Mouse (Mus musculus) CH12.LX (cell line): ENCODE measurements at regions not wholly inside any gene's neighbourhood (a gene's known extent, or its start where the extent isn't known, plus 50 kb on each side); places are given as distances from the start of the nearest gene placed in this dataset.

Experiments
- DNase-seq: peaks from one replicate; pipeline ENCODE4 v3.0.0-alpha.2; 2013; ENCODE audit errors: extremely low read depth
- H3K27ac ChIP-seq: 2 replicates; pipeline ENCODE4 v1.5.1; 2012; ENCODE audit warnings: low read depth, mild to moderate bottlenecking, control low read depth, moderate library complexity; ENCODE audit not compliant: insufficient read depth
- H3K27me3 ChIP-seq: replicated peaks from 2 replicates; pipeline ENCODE3; 2012; ENCODE audit warnings: inconsistent platforms
- H3K36me3 ChIP-seq, 2 experiments: replicated peaks in 1 of 2; 2 replicates each; pipeline versions ENCODE3 to v1.6.1; 2012; ENCODE audit warnings: inconsistent platforms in 1 of 2, low read length in 1 of 2, mild to moderate bottlenecking in 1 of 2, mixed read lengths in 1 of 2, moderate library complexity in 1 of 2; ENCODE audit not compliant: control insufficient read depth in 1 of 2, insufficient read depth in 1 of 2
- H3K4me1 ChIP-seq, 2 experiments: 2 replicates each; pipeline ENCODE4 v1.6.1; 2012; ENCODE audit warnings: inconsistent platforms in 1 of 2, moderate library complexity in 1 of 2; ENCODE audit not compliant: insufficient read depth in 2 of 2, control insufficient read depth in 1 of 2
- H3K4me2 ChIP-seq: 2 replicates; pipeline ENCODE4 v1.6.1; 2012; ENCODE audit warnings: low read depth, mild to moderate bottlenecking, control low read depth; ENCODE audit not compliant: poor library complexity, insufficient read depth, severe bottlenecking
- H3K4me3 ChIP-seq, 3 experiments: fragments of 150-350 bp in 1 of 3; sonication (generic) in 1 of 3; replicated peaks in 1 of 3; 2 replicates each; pipeline versions ENCODE3 to v1.5.1; 2011 to 2012; ENCODE audit warnings: low read depth in 2 of 3, low read length in 2 of 3, mild to moderate bottlenecking in 2 of 3, moderate library complexity in 2 of 3, control low read depth in 1 of 3, improper control_type of control experiment in 1 of 3, inconsistent platforms in 1 of 3, mixed read lengths in 1 of 3; ENCODE audit not compliant: poor library complexity in 1 of 3
- H3K79me2 ChIP-seq: replicated peaks from 2 replicates; pipeline ENCODE4 v1.6.1; 2012; ENCODE audit warnings: mild to moderate bottlenecking, moderate library complexity; ENCODE audit not compliant: control insufficient read depth, poor library complexity, insufficient read depth, severe bottlenecking; ENCODE audit errors: extremely low read depth
- H3K9ac ChIP-seq: 2 replicates; pipeline ENCODE4 v1.6.1; 2012; ENCODE audit warnings: low read depth, mild to moderate bottlenecking, control low read depth, moderate library complexity; ENCODE audit not compliant: insufficient read depth
- H3K9me3 ChIP-seq: replicated peaks from 2 replicates; pipeline ENCODE3; 2012; ENCODE audit warnings: low read length, inconsistent platforms, mixed read lengths
- BHLHE40 ChIP-seq: IDR thresholded peaks from 2 replicates; pipeline ENCODE4 v1.6.1; 2011; ENCODE audit warnings: mild to moderate bottlenecking, low read depth, low read length, improper control_type of control experiment
- CHD2 ChIP-seq: IDR thresholded peaks from 2 replicates; pipeline ENCODE4 v1.6.1; 2011; ENCODE audit warnings: low read length, improper control_type of control experiment
- E2F4 ChIP-seq: IDR thresholded peaks from 2 replicates; pipeline ENCODE4 v1.6.1; 2011; ENCODE audit warnings: low read depth, low read length, improper control_type of control experiment; ENCODE audit not compliant: insufficient replicate concordance
- JUND ChIP-seq: conservative IDR thresholded peaks from 2 replicates; pipeline ENCODE4 v1.6.1; 2011; ENCODE audit warnings: low read depth, low read length, improper control_type of control experiment
- KAT2A ChIP-seq: IDR thresholded peaks from 2 replicates; pipeline ENCODE4 v1.6.1; 2012; ENCODE audit warnings: low read length, improper control_type of control experiment, inconsistent platforms; ENCODE audit not compliant: insufficient replicate concordance
- MAX ChIP-seq: IDR thresholded peaks from 2 replicates; pipeline ENCODE4 v1.6.1; 2011; ENCODE audit warnings: low read length, improper control_type of control experiment
- MAZ ChIP-seq: IDR thresholded peaks from 2 replicates; pipeline ENCODE4 v1.6.1; 2012; ENCODE audit warnings: low read depth, mild to moderate bottlenecking, inconsistent platforms, low read length, improper control_type of control experiment, moderate library complexity
- MYC ChIP-seq: IDR thresholded peaks from 2 replicates; pipeline ENCODE4 v1.6.1; 2011; ENCODE audit warnings: low read depth, mild to moderate bottlenecking, improper control_type of control experiment, low read length
- NELFE ChIP-seq: IDR thresholded peaks from 2 replicates; pipeline ENCODE4 v1.6.1; 2011; ENCODE audit warnings: low read depth, low read length, improper control_type of control experiment
- NRF1 ChIP-seq: IDR thresholded peaks from 2 replicates; pipeline ENCODE4 v1.6.1; 2014; ENCODE audit warnings: low read depth, mild to moderate bottlenecking, inconsistent platforms, low read length, improper control_type of control experiment, moderate library complexity
- PAX5 ChIP-seq: IDR thresholded peaks from 2 replicates; pipeline ENCODE4 v1.6.1; 2012; ENCODE audit warnings: low read length, inconsistent platforms, mixed read lengths
- POLR2A ChIP-seq: IDR thresholded peaks from 2 replicates; pipeline ENCODE4 v1.6.1; 2011; ENCODE audit warnings: low read depth, mild to moderate bottlenecking, improper control_type of control experiment, low read length
- POLR2AphosphoS2 ChIP-seq: IDR thresholded peaks from 2 replicates; pipeline ENCODE4 v1.6.1; 2011; ENCODE audit warnings: low read depth, low read length, improper control_type of control experiment
- RAD21 ChIP-seq: IDR thresholded peaks from 2 replicates; pipeline ENCODE4 v1.6.1; 2011; ENCODE audit warnings: low read depth, mild to moderate bottlenecking, low read length, improper control_type of control experiment, moderate library complexity
- SIN3A ChIP-seq: IDR thresholded peaks from 2 replicates; pipeline ENCODE4 v1.6.1; 2012; ENCODE audit warnings: low read length, improper control_type of control experiment, inconsistent platforms
- SMC3 ChIP-seq: IDR thresholded peaks from 2 replicates; pipeline ENCODE4 v1.6.1; 2011; ENCODE audit warnings: low read depth, low read length, improper control_type of control experiment
- UBTF ChIP-seq: IDR thresholded peaks from 2 replicates; pipeline ENCODE4 v1.6.1; 2012; ENCODE audit warnings: low read depth, mild to moderate bottlenecking, inconsistent platforms, low read length, improper control_type of control experiment, moderate library complexity
- USF1 ChIP-seq: IDR thresholded peaks from 2 replicates; pipeline ENCODE4 v1.6.1; 2014; ENCODE audit warnings: low read depth, mild to moderate bottlenecking, inconsistent platforms, low read length, improper control_type of control experiment
- ZC3H11A ChIP-seq: IDR thresholded peaks from 2 replicates; pipeline ENCODE4 v1.6.1; 2012; ENCODE audit warnings: low read depth, mild to moderate bottlenecking, inconsistent platforms, low read length, improper control_type of control experiment
- ZNF384 ChIP-seq: IDR thresholded peaks from 2 replicates; pipeline ENCODE4 v1.6.1; 2012; ENCODE audit warnings: low read depth, low read length, improper control_type of control experiment, inconsistent platforms
- dilution Hi-C: fragments of 300-500 bp; cut with MboI; formaldehyde crosslinking; loops from 2 replicates; pipeline ENCODE4 v1.14.3; 2020; ENCODE audit warnings: low sequenced_read_pairs; ENCODE audit not compliant: extremely low pct_unique_long_range_greater_than_20kb, extremely low pct_ligation_motif_present
- in situ Hi-C: fragments of 300-500 bp; cut with MboI; formaldehyde crosslinking; loops from 3 replicates; pipeline ENCODE4 v1.14.3; 2019; ENCODE audit warnings: low sequenced_read_pairs, low pct_ligation_motif_present, low pct_unique_long_range_greater_than_20kb, mixed read lengths

DNA sequence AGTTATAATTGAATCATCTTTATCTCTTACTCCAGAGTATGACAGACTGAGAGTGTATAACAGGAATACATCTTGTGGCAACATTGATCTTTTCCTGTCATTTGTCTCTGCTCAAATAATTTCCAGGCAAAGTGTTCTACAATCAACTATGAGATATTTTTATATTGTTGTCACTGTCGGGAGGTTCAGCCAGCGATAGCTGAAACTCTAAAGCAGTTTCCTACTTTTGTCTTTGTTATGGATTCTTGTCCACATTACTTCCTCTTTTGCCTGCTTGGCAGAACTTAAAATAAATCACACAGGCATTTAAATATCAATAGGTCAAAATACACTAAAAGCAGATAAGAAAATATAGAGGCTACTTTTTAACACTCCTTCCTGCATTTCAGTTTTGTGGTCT lies 820.2 kb downstream of the Robo2 start:
- H3K36me3 ChIP-seq = no peaks in the 10 kb centered on the region
- no peak overlapping the region for H3K27ac ChIP-seq
- H3K4me1 ChIP-seq = no peaks in the 10 kb centered on the region
- no peaks in the 10 kb centered on the region for H3K27me3 ChIP-seq
- no peak for TF ChIP-seq BHLHE40
- TF ChIP-seq UBTF = no peak
- TF ChIP-seq KAT2A = no peak
- TF ChIP-seq SIN3A = no peak
- TF ChIP-seq USF1 = no peak
- no peak for TF ChIP-seq MAZ
- no peak for TF ChIP-seq MAX
- TF ChIP-seq POLR2A = no peak
- TF ChIP-seq SMC3 = no peak
- H3K4me3 ChIP-seq = no peak overlapping the region
- no peaks in the 10 kb centered on the region for H3K79me2 ChIP-seq
- no peak for DNase-seq
- H3K9ac ChIP-seq = no peak overlapping the region
- in situ Hi-C loops (no loop called here), dilution Hi-C loops (no loop called here)
- H3K9me3 ChIP-seq = peaks cover 51% of the 10 kb centered on the region
- no peak overlapping the region for H3K4me2 ChIP-seq

DNA sequence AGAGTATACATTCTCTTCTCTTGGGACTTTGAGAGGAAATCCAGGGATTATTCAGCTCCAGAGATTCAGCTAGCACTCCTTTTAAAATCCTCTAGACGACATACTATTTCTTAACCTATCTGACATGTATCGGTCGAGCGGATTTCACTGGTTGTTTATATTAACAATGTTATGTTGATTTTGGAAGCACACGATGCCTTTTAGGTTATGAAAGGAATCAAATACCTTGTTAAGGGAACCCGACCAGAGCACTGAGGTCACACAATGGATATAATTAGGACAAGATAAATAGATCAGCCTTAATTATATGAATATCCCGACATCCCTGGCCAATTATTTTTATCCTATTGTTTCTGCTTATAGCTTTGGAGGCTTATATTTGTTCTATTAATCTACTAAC lies 850.4 kb downstream of the Robo2 start:
- dilution Hi-C loops (no loop called here), in situ Hi-C loops (no loop called here)
- peaks cover 41% of the 10 kb centered on the region for H3K9me3 ChIP-seq
- no peaks in the 10 kb centered on the region for H3K27me3 ChIP-seq
- TF ChIP-seq KAT2A = no peak
- TF ChIP-seq MAZ = no peak
- no peak for TF ChIP-seq MYC
- no peak for TF ChIP-seq POLR2AphosphoS2
- no peak for TF ChIP-seq ZNF384
- no peak for TF ChIP-seq RAD21
- TF ChIP-seq USF1 = no peak
- TF ChIP-seq BHLHE40 = no peak
- no peak for TF ChIP-seq CHD2
- no peak for TF ChIP-seq NELFE
- no peak for TF ChIP-seq PAX5
- no peak for TF ChIP-seq NRF1
- TF ChIP-seq ZC3H11A = no peak
- TF ChIP-seq JUND = no peak
- TF ChIP-seq E2F4 = no peak
- H3K4me1 ChIP-seq = no peaks in the 10 kb centered on the region
- no peak for DNase-seq
- no peak overlapping the region for H3K9ac ChIP-seq
- no peak overlapping the region for H3K27ac ChIP-seq
- H3K36me3 ChIP-seq = no peaks in the 10 kb centered on the region
- H3K4me2 ChIP-seq = no peak overlapping the region
- no peaks in the 10 kb centered on the region for H3K79me2 ChIP-seq
- no peak overlapping the region for H3K4me3 ChIP-seq
